In genomic region chr7:44676611-44677010, GRCm38 (mm10) we compare ENCODE assay signal across 11 mouse cellular contexts. TPM values are rescaled to one million over a fixed set of nuclear protein-coding genes. Genes with fewer than 3 reads are reported as not detected.
DNase-seq lines count a peak whose midpoint lies in the region; ATAC-seq and TF ChIP-seq lines count a peak whose summit lies in the region.
"Had no signal": no experiment of that assay in that cellular context is flagged by ENCODE, and none has a peak within 500 bp of the region (broad histone marks: within the 10 kb centered on the region; RNA-seq: fewer than 3 reads in every experiment).

No protein-coding gene starts in this region.

- H3K27ac ChIP-seq in hindbrain, postnatal 0 days, result peak overlapping the region; percentile 18; the same call in 1 of the 2 replicates
- H3K27ac ChIP-seq in hindbrain, embryonic 13.5 days, result no peak overlapping the region
- H3K27ac ChIP-seq in stomach, postnatal 0 days (replicated peaks), result no peak overlapping the region
- H3K27ac ChIP-seq: limb, embryonic 12.5 days; midbrain, embryonic 13.5 days had no signal

- no peaks in the 10 kb centered on the region for H3K27me3 ChIP-seq in hindbrain, postnatal 0 days (ENCODE audit: insufficient read depth, low read length)
- peaks cover 21% of the 10 kb centered on the region for H3K27me3 ChIP-seq in hindbrain, embryonic 13.5 days
- no peaks in the 10 kb centered on the region for H3K27me3 ChIP-seq in stomach, postnatal 0 days (ENCODE audit: control insufficient read depth, insufficient read depth, low read length)
- H3K27me3 ChIP-seq: midbrain, embryonic 13.5 days had no signal

- H3K36me3 ChIP-seq in hindbrain, postnatal 0 days (ENCODE audit: insufficient read depth, low read length), result no peaks in the 10 kb centered on the region
- H3K36me3 ChIP-seq in hindbrain, embryonic 13.5 days, result no peaks in the 10 kb centered on the region
- H3K36me3 ChIP-seq in stomach, postnatal 0 days (ENCODE audit: control insufficient read depth, insufficient read depth, low read length), result no peaks in the 10 kb centered on the region
- H3K36me3 ChIP-seq: limb, embryonic 12.5 days; midbrain, embryonic 13.5 days had no signal

- DNase-seq in hindbrain, postnatal 0 days (ENCODE audit: low spot score), result peak; percentile 68
- peak; percentile 73 for DNase-seq in cerebellum, adult 11 months
- DNase-seq in frontal cortex, postnatal 36 days (ENCODE audit: low spot score in 2 of 2), result peak; percentile 20 to 55
- DNase-seq in left cerebral cortex, adult 18-20 months (ENCODE audit: low spot score in 2 of 2), result peak; percentile 19 to 37
- DNase-seq in stomach, postnatal 0 days (ENCODE audit: low spot score), result no peak
- DNase-seq in T-cell, adult 2 months (ENCODE audit: low spot score), result no peak
- DNase-seq in adrenal gland, adult (ENCODE audit: inconsistent age in 2 of 2, low spot score in 1 of 2), result no peak

- H3K9me3 ChIP-seq in hindbrain, postnatal 0 days (ENCODE audit: low read length), result no peaks in the 10 kb centered on the region
- peaks cover 6% of the 10 kb centered on the region; the same call in 1 of the 2 replicates for H3K9me3 ChIP-seq in hindbrain, embryonic 13.5 days
- H3K9me3 ChIP-seq in stomach, postnatal 0 days (ENCODE audit: control insufficient read depth, low read length), result no peaks in the 10 kb centered on the region
- H3K9me3 ChIP-seq: limb, embryonic 12.5 days had no signal

- 47% methylated on average over 2 of the region's 2 CpGs for WGBS in hindbrain, postnatal 0 days
- 66% methylated on average over 2 of the region's 2 CpGs for WGBS in hindbrain, embryonic 13.5 days
- WGBS in stomach, postnatal 0 days, result 48% methylated on average over 2 of the region's 2 CpGs

- TF ChIP-seq EP300 in stomach, postnatal 0 days (optimal IDR thresholded peaks at IDR 0.05), result no peak

- ATAC-seq in hindbrain, postnatal 0 days, result peak; percentile 78
- ATAC-seq in hindbrain, embryonic 13.5 days (ENCODE audit: low FRiP score), result no peak
- no peak for ATAC-seq in stomach, postnatal 0 days (ENCODE audit: low FRiP score, low TSS enrichment)
- ATAC-seq: midbrain, embryonic 13.5 days had no signal

- TF ChIP-seq CTCF in hindbrain, postnatal 0 days (IDR thresholded peaks at IDR 0.05; ENCODE audit: low read depth), result no peak
- no peak for TF ChIP-seq CTCF in stomach, postnatal 0 days (IDR thresholded peaks at IDR 0.05; ENCODE audit: low read depth)

- H3K4me2 ChIP-seq in hindbrain, postnatal 0 days (ENCODE audit: low read depth, low read length), result no peak overlapping the region
- H3K4me2 ChIP-seq in hindbrain, embryonic 13.5 days, result no peak overlapping the region
- H3K4me2 ChIP-seq in stomach, postnatal 0 days (replicated peaks; ENCODE audit: low read depth), result no peak overlapping the region
- H3K4me2 ChIP-seq: limb, embryonic 12.5 days; midbrain, embryonic 13.5 days had no signal

- 0 out of 2 replicates have a peak, but pooled peaks cover 3% of the 10 kb centered on the region for H3K4me1 ChIP-seq in hindbrain, postnatal 0 days (ENCODE audit: insufficient read depth, low read length)
- no peaks in the 10 kb centered on the region; the same call in 1 of the 2 replicates for H3K4me1 ChIP-seq in hindbrain, embryonic 13.5 days (replicated peaks)
- H3K4me1 ChIP-seq in stomach, postnatal 0 days (replicated peaks; ENCODE audit: control insufficient read depth, insufficient read depth), result no peaks in the 10 kb centered on the region

- no peak overlapping the region for H3K4me3 ChIP-seq in hindbrain, postnatal 0 days (ENCODE audit: low read length)
- no peak overlapping the region for H3K4me3 ChIP-seq in hindbrain, embryonic 13.5 days
- no peak overlapping the region for H3K4me3 ChIP-seq in stomach, postnatal 0 days (ENCODE audit: low read depth, low read length)
- H3K4me3 ChIP-seq: limb, embryonic 12.5 days; midbrain, embryonic 13.5 days had no signal

- no peak overlapping the region for H3K9ac ChIP-seq in hindbrain, postnatal 0 days (replicated peaks; ENCODE audit: low read length)
- H3K9ac ChIP-seq in hindbrain, embryonic 13.5 days, result no peak overlapping the region
- no peak overlapping the region for H3K9ac ChIP-seq in stomach, postnatal 0 days (ENCODE audit: low read length)
- H3K9ac ChIP-seq: limb, embryonic 12.5 days; midbrain, embryonic 13.5 days had no signal

RNA-seq across cellular contexts. Expression of gene Myh14, which starts 6.0 kb away (rescaled TPM):
- total RNA-seq in hindbrain, postnatal 0 days (2014; rRNA removed), result 9.7 and 10.9 TPM in 2 replicates
- 9.3 and 10.6 TPM in 2 replicates for polyA plus RNA-seq in hindbrain, postnatal 0 days (2015; fragmentation: Nextera tagmentation; extraction: Ambion mirVana)
- 1.9 and 2.3 TPM in 2 replicates for polyA plus RNA-seq in hindbrain, embryonic 13.5 days (2015; fragmentation: Nextera tagmentation; extraction: Ambion mirVana)
- total RNA-seq in left cerebral cortex, adult 18-20 months (2021), result 10 to 100 TPM; 22.4 to 24.4 TPM
- 28.1 and 28.4 TPM in 2 replicates for polyA plus RNA-seq in stomach, postnatal 0 days (2015; fragmentation: Nextera tagmentation; extraction: Ambion mirVana)

RNA-seq across cellular contexts. Expression of gene Izumo2, which starts 31.9 kb away (rescaled TPM):
- not detected in 2 replicates for total RNA-seq in hindbrain, postnatal 0 days (2014; rRNA removed)
- not detected in 2 replicates for polyA plus RNA-seq in hindbrain, postnatal 0 days (2015; fragmentation: Nextera tagmentation; extraction: Ambion mirVana)
- polyA plus RNA-seq in hindbrain, embryonic 13.5 days (2015; fragmentation: Nextera tagmentation; extraction: Ambion mirVana), result not detected in 2 replicates
- not detected for total RNA-seq in left cerebral cortex, adult 18-20 months (2021)
- polyA plus RNA-seq in stomach, postnatal 0 days (2015; fragmentation: Nextera tagmentation; extraction: Ambion mirVana), result not detected in 2 replicates
- polyA plus RNA-seq: limb, embryonic 12.5 days; midbrain, embryonic 13.5 days; spleen, adult 2 months had no signal

Comparison
In these comparisons a context has a peak if more than half of its experiments do, and no peak if none do; other contexts are left out.
1. DNase-seq: peak in hindbrain, postnatal 0 days (single experiment), cerebellum, adult 11 months (single experiment), frontal cortex, postnatal 36 days (2 of 2) and left cerebral cortex, adult 18-20 months (2 of 2); none in stomach, postnatal 0 days (single experiment), T-cell, adult 2 months (single experiment) and adrenal gland, adult (0 of 2).